Mouse (Mus musculus): ENCODE data around the gene Inpp5a. TPM values are rescaled to one million over a fixed set of nuclear protein-coding genes. Genes with fewer than 3 reads are reported as not detected.
A peak's percentile ranks its signal among the peaks of the same experiment; 100 is the strongest.

The Inpp5a gene
- polyA plus RNA-seq, 1 experiment from 2014 or later: 17.7 TPM

- no peak overlapping the region for H3K9ac ChIP-seq (replicated peaks; ENCODE audit: low read length)
- no peaks in the 10 kb centered on the region for H3K27me3 ChIP-seq (ENCODE audit: insufficient read depth, low read length)
- H3K4me2 ChIP-seq (replicated peaks; ENCODE audit: low read depth, low read length): no peak overlapping the region
- no peaks in the 10 kb centered on the region for H3K36me3 ChIP-seq (ENCODE audit: insufficient read depth, low read length)
- WGBS: 80% methylated on average over 16 of the region's 16 CpGs
- no peak overlapping the region for H3K4me3 ChIP-seq (ENCODE audit: low read length)
- H3K27ac ChIP-seq (ENCODE audit: low read length): no peak overlapping the region
- H3K9me3 ChIP-seq (ENCODE audit: low read length): no peaks in the 10 kb centered on the region
- no peak for ATAC-seq (ENCODE audit: low FRiP score, low TSS enrichment)
- no peaks in the 10 kb centered on the region for H3K4me1 ChIP-seq (ENCODE audit: insufficient read depth, low read length)
Observed at GRCm38 (mm10) chr7:139450186-139450998, 61.5 kb downstream of the Inpp5a start.

GRCm38 (mm10) chr7:139451711-139452110, 62.8 kb downstream of the Inpp5a start:
- no peaks in the 10 kb centered on the region for H3K4me1 ChIP-seq (ENCODE audit: insufficient read depth, low read length)
- no peaks in the 10 kb centered on the region for H3K36me3 ChIP-seq (ENCODE audit: insufficient read depth, low read length)
- 85% methylated on average over 5 of the region's 5 CpGs for WGBS
- no peak overlapping the region for H3K27ac ChIP-seq (ENCODE audit: low read length)
- ATAC-seq (ENCODE audit: low FRiP score, low TSS enrichment): no peak
- H3K9ac ChIP-seq (replicated peaks; ENCODE audit: low read length): no peak overlapping the region
- H3K9me3 ChIP-seq (ENCODE audit: low read length): no peaks in the 10 kb centered on the region
- no peaks in the 10 kb centered on the region for H3K27me3 ChIP-seq (ENCODE audit: insufficient read depth, low read length)
- no peak overlapping the region for H3K4me2 ChIP-seq (replicated peaks; ENCODE audit: low read depth, low read length)
- no peak overlapping the region for H3K4me3 ChIP-seq (ENCODE audit: low read length)

- Histone ChIP-seq H3K4me2 (replicated peaks; ENCODE audit: low read depth, low read length) (no peak overlapping the region), H3K9me3 (ENCODE audit: low read length) (no peaks in the 10 kb centered on the region), H3K4me3 (ENCODE audit: low read length) (no peak overlapping the region), H3K9ac (replicated peaks; ENCODE audit: low read length) (no peak overlapping the region), H3K4me1 (ENCODE audit: insufficient read depth, low read length) (no peaks in the 10 kb centered on the region), H3K27me3 (ENCODE audit: insufficient read depth, low read length) (no peaks in the 10 kb centered on the region), H3K27ac (ENCODE audit: low read length) (no peak overlapping the region), H3K36me3 (ENCODE audit: insufficient read depth, low read length) (no peaks in the 10 kb centered on the region)
- no peak for ATAC-seq (ENCODE audit: low FRiP score, low TSS enrichment)
- WGBS: 51% methylated on average over 2 of the region's 2 CpGs
Observed at GRCm38 (mm10) chr7:139452199-139452598, 63.3 kb downstream of the Inpp5a start.

GRCm38 (mm10) chr7:139453198-139453597, 64.3 kb downstream of the Inpp5a start:
- no peaks in the 10 kb centered on the region for H3K27me3 ChIP-seq (ENCODE audit: insufficient read depth, low read length)

GRCm38 (mm10) chr7:139454285-139454684, 65.4 kb downstream of the Inpp5a start:
- Histone ChIP-seq H3K9ac (replicated peaks; ENCODE audit: low read length) (no peak overlapping the region), H3K27ac (ENCODE audit: low read length) (no peak overlapping the region), H3K4me1 (ENCODE audit: insufficient read depth, low read length) (no peaks in the 10 kb centered on the region), H3K27me3 (ENCODE audit: insufficient read depth, low read length) (no peaks in the 10 kb centered on the region), H3K4me3 (ENCODE audit: low read length) (no peak overlapping the region), H3K4me2 (replicated peaks; ENCODE audit: low read depth, low read length) (no peak overlapping the region), H3K9me3 (ENCODE audit: low read length) (no peaks in the 10 kb centered on the region), H3K36me3 (ENCODE audit: insufficient read depth, low read length) (no peaks in the 10 kb centered on the region)
- ATAC-seq (ENCODE audit: low FRiP score, low TSS enrichment): no peak
- WGBS: 75% methylated on average over 3 of the region's 3 CpGs

More at GRCm38 (mm10) chr7:139453198-139453597, 64.3 kb downstream of the Inpp5a start:
- no peak overlapping the region for H3K9ac ChIP-seq (replicated peaks; ENCODE audit: low read length)
- H3K4me1 ChIP-seq (ENCODE audit: insufficient read depth, low read length): no peaks in the 10 kb centered on the region
- no peak for ATAC-seq (ENCODE audit: low FRiP score, low TSS enrichment)
- H3K36me3 ChIP-seq (ENCODE audit: insufficient read depth, low read length): no peaks in the 10 kb centered on the region
- no peak overlapping the region for H3K27ac ChIP-seq (ENCODE audit: low read length)
- H3K4me2 ChIP-seq (replicated peaks; ENCODE audit: low read depth, low read length): no peak overlapping the region
- WGBS: 69% methylated on average over 1 of the region's 1 CpGs
- no peak overlapping the region for H3K4me3 ChIP-seq (ENCODE audit: low read length)
- no peaks in the 10 kb centered on the region for H3K9me3 ChIP-seq (ENCODE audit: low read length)

GRCm38 (mm10) chr7:139456759-139457158, 67.8 kb downstream of the Inpp5a start:
- WGBS: 60% methylated on average over 6 of the region's 6 CpGs
- ATAC-seq (ENCODE audit: low FRiP score, low TSS enrichment): no peak
- no peaks in the 10 kb centered on the region for H3K4me1 ChIP-seq (ENCODE audit: insufficient read depth, low read length)
- H3K36me3 ChIP-seq (ENCODE audit: insufficient read depth, low read length): no peaks in the 10 kb centered on the region
- no peak overlapping the region for H3K4me3 ChIP-seq (ENCODE audit: low read length)
- no peak overlapping the region for H3K4me2 ChIP-seq (replicated peaks; ENCODE audit: low read depth, low read length)
- H3K27me3 ChIP-seq (ENCODE audit: insufficient read depth, low read length): no peaks in the 10 kb centered on the region
- no peak overlapping the region for H3K27ac ChIP-seq (ENCODE audit: low read length)
- H3K9me3 ChIP-seq (ENCODE audit: low read length): no peaks in the 10 kb centered on the region
- H3K9ac ChIP-seq (replicated peaks; ENCODE audit: low read length): no peak overlapping the region

- H3K9me3 ChIP-seq (ENCODE audit: low read length): no peaks in the 10 kb centered on the region
- H3K9ac ChIP-seq (replicated peaks; ENCODE audit: low read length): no peak overlapping the region
- H3K4me1 ChIP-seq (ENCODE audit: insufficient read depth, low read length): peaks cover 8% of the 10 kb centered on the region
- no peaks in the 10 kb centered on the region for H3K36me3 ChIP-seq (ENCODE audit: insufficient read depth, low read length)
- no peak overlapping the region for H3K4me2 ChIP-seq (replicated peaks; ENCODE audit: low read depth, low read length)
- H3K27ac ChIP-seq (ENCODE audit: low read length): no peak overlapping the region
- H3K27me3 ChIP-seq (ENCODE audit: insufficient read depth, low read length): no peaks in the 10 kb centered on the region
- 83% methylated on average over 12 of the region's 12 CpGs for WGBS
- no peak for ATAC-seq (ENCODE audit: low FRiP score, low TSS enrichment)
- no peak overlapping the region for H3K4me3 ChIP-seq (ENCODE audit: low read length)
Observed at GRCm38 (mm10) chr7:139461344-139461743, 72.4 kb downstream of the Inpp5a start.

GRCm38 (mm10) chr7:139462142-139462541, 73.2 kb downstream of the Inpp5a start:
- H3K4me2 ChIP-seq (replicated peaks; ENCODE audit: low read depth, low read length): no peak overlapping the region
- no peaks in the 10 kb centered on the region for H3K27me3 ChIP-seq (ENCODE audit: insufficient read depth, low read length)
- no peak overlapping the region for H3K4me3 ChIP-seq (ENCODE audit: low read length)
- 90% methylated on average over 10 of the region's 10 CpGs for WGBS
- H3K9ac ChIP-seq (replicated peaks; ENCODE audit: low read length): no peak overlapping the region
- no peaks in the 10 kb centered on the region for H3K9me3 ChIP-seq (ENCODE audit: low read length)
- H3K4me1 ChIP-seq (ENCODE audit: insufficient read depth, low read length): peaks cover 16% of the 10 kb centered on the region
- ATAC-seq (ENCODE audit: low FRiP score, low TSS enrichment): no peak
- H3K27ac ChIP-seq (ENCODE audit: low read length): no peak overlapping the region
- no peaks in the 10 kb centered on the region for H3K36me3 ChIP-seq (ENCODE audit: insufficient read depth, low read length)

- Histone ChIP-seq H3K4me1 (ENCODE audit: insufficient read depth, low read length) (peaks cover 35% of the 10 kb centered on the region), H3K9ac (replicated peaks; ENCODE audit: low read length) (no peak overlapping the region), H3K4me3 (ENCODE audit: low read length) (no peak overlapping the region), H3K9me3 (ENCODE audit: low read length) (no peaks in the 10 kb centered on the region), H3K27ac (ENCODE audit: low read length) (no peak overlapping the region), H3K4me2 (replicated peaks; ENCODE audit: low read depth, low read length) (no peak overlapping the region), H3K36me3 (ENCODE audit: insufficient read depth, low read length) (no peaks in the 10 kb centered on the region), H3K27me3 (ENCODE audit: insufficient read depth, low read length) (no peaks in the 10 kb centered on the region)
- no peak for ATAC-seq (ENCODE audit: low FRiP score, low TSS enrichment)
- WGBS: 84% methylated on average over 4 of the region's 4 CpGs
Observed at GRCm38 (mm10) chr7:139465538-139465937, 76.6 kb downstream of the Inpp5a start.

GRCm38 (mm10) chr7:139466484-139467176, 77.7 kb downstream of the Inpp5a start:
- peak overlapping the region; percentile 72 for H3K27ac ChIP-seq (ENCODE audit: low read length)
- no peaks in the 10 kb centered on the region for H3K36me3 ChIP-seq (ENCODE audit: insufficient read depth, low read length)
- H3K4me2 ChIP-seq (replicated peaks; ENCODE audit: low read depth, low read length): no peak overlapping the region
- ATAC-seq (ENCODE audit: low FRiP score, low TSS enrichment): 0 out of 2 replicates have a peak, but pooled peaks have one; percentile 9
- no peaks in the 10 kb centered on the region for H3K9me3 ChIP-seq (ENCODE audit: low read length)
- WGBS: 49% methylated on average over 6 of the region's 7 CpGs
- peaks cover 35% of the 10 kb centered on the region for H3K4me1 ChIP-seq (ENCODE audit: insufficient read depth, low read length)
- H3K4me3 ChIP-seq (ENCODE audit: low read length): no peak overlapping the region
- H3K9ac ChIP-seq (replicated peaks; ENCODE audit: low read length): no peak overlapping the region
- no peaks in the 10 kb centered on the region for H3K27me3 ChIP-seq (ENCODE audit: insufficient read depth, low read length)

Data from kidney, embryonic 16.5 days (tissue).